Mouse (Mus musculus) liver, embryonic 11.5 days (tissue): ENCODE measurements around the gene Crim1. TPM values are rescaled to one million over a fixed set of nuclear protein-coding genes. Genes with fewer than 3 reads are reported as not detected.

ENCODE experiments used
- ATAC-seq: fragments of 200-750 bp; cut with Nextera tagmentation; replicated peaks from 2 replicates; pipeline ENCODE4 v1.8.0; 2017; ENCODE audit warnings: moderate number of reproducible peaks, mild to moderate bottlenecking, moderate TSS enrichment, moderate library complexity; ENCODE audit not compliant: low FRiP score
- DNase-seq: peaks from one replicate; pipeline ENCODE4 v3.0.0-alpha.2; 2017; ENCODE audit warnings: low spot score
- H3K27ac ChIP-seq: fragments of 300-500 bp; sonication (generic); 2 replicates; pipeline ENCODE4 v1.5.1; 2014; ENCODE audit warnings: mild to moderate bottlenecking, low read depth, low read length, control low read depth
- H3K27me3 ChIP-seq: fragments of 300-500 bp; sonication (generic); replicated peaks from 2 replicates; pipeline ENCODE4 v1.6.1; 2014; ENCODE audit warnings: low read length, mixed read lengths; ENCODE audit not compliant: control insufficient read depth, insufficient read depth
- H3K36me3 ChIP-seq: fragments of 300-500 bp; sonication (generic); 2 replicates; pipeline ENCODE4 v1.6.1; 2014; ENCODE audit warnings: mild to moderate bottlenecking, low read length, moderate library complexity, mixed read lengths; ENCODE audit not compliant: control insufficient read depth, insufficient read depth
- H3K4me1 ChIP-seq: fragments of 300-500 bp; sonication (generic); replicated peaks from 2 replicates; pipeline ENCODE4 v1.6.1; 2014; ENCODE audit warnings: low read length, mixed read lengths; ENCODE audit not compliant: control insufficient read depth, insufficient read depth
- H3K4me2 ChIP-seq: fragments of 300-500 bp; sonication (generic); 2 replicates; pipeline ENCODE4 v1.6.1; 2014; ENCODE audit warnings: mild to moderate bottlenecking, control low read depth, moderate library complexity
- H3K4me3 ChIP-seq: fragments of 300-500 bp; sonication (generic); 2 replicates; pipeline ENCODE4 v1.5.1; 2014; ENCODE audit warnings: low read depth, low read length, control low read depth
- H3K9ac ChIP-seq: fragments of 300-500 bp; sonication (generic); 2 replicates; pipeline ENCODE4 v1.6.1; 2014; ENCODE audit warnings: low read depth, low read length, control low read depth
- H3K9me3 ChIP-seq: fragments of 300-500 bp; sonication (generic); 2 replicates; pipeline ENCODE4 v1.6.1; 2016; ENCODE audit warnings: low read length, inconsistent platforms, mixed read lengths; ENCODE audit not compliant: control insufficient read depth
- WGBS: fragments of 180-500 bp; shearing (Covaris S2); extraction: QIAGEN DNeasy Blood & Tissue Kit; methylation state at CpG from one replicate; pipeline ENCODE4 v1.1.7; 2014; 5-methylcytosine and 5-hydroxymethylcytosine counted together
- polyA plus RNA-seq: library from polyadenylated mRNA; unstranded; fragments of >200 nt; fragmentation: Nextera tagmentation; extraction: Ambion mirVana; gene quantifications from 2 replicates; pipeline ENCODE4 v1.2.1, GENCODE M21; 2014

Gene Crim1
- polyA plus RNA-seq, 1 experiment from 2014 or later = 2.7 TPM

DNA sequence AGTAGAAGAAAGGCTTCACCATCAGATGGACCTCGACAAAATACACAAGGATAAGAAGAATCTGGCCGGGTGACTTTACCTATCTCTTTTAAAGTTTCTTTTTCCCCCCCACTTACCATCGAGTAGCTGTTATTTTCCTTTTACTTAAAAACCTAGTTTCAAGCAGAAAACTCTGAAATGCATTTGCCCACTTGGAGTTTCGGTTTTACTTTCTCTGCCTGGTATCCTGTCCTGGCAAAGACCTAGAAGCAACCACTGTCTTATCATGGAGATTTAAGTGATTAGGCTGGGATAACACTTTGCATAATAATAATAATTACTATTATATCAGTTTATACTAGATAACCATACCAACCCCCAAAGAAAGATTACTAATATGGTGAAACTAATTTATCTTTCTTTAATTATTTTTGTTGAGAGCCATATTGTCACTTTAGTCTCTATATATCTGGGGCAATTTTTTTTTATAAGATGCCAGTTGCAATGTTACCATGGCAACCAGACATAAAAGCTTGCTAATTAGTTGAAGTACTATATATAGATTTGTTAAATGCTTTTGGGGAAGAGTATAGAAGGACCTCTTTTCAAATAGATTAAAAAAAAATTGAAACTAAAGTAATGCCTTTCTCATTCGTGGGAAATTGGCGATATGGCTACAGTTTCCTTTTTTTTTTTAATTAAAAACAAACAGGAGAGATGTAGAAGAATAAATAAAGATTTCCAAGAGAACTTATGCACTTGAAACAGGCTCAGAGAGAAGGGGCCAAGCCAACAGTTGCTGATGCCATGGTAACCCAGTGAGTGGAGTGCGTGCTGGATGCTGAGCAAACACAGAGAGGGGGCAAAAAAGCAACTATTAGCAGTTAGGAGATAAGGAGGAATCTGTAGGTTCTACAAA lies 74.8 kb downstream of the Crim1 start:
- H3K36me3 ChIP-seq = no peaks in the 10 kb centered on the region
- DNase-seq = no peak
- H3K9ac ChIP-seq = no peak overlapping the region
- H3K4me1 ChIP-seq = no peaks in the 10 kb centered on the region
- H3K4me3 ChIP-seq = no peak overlapping the region
- H3K4me2 ChIP-seq = no peak overlapping the region
- no peaks in the 10 kb centered on the region for H3K27me3 ChIP-seq
- 81% methylated on average over 7 of the region's 7 CpGs for WGBS
- ATAC-seq = no peak
- no peak overlapping the region for H3K27ac ChIP-seq
- no peaks in the 10 kb centered on the region for H3K9me3 ChIP-seq

DNA sequence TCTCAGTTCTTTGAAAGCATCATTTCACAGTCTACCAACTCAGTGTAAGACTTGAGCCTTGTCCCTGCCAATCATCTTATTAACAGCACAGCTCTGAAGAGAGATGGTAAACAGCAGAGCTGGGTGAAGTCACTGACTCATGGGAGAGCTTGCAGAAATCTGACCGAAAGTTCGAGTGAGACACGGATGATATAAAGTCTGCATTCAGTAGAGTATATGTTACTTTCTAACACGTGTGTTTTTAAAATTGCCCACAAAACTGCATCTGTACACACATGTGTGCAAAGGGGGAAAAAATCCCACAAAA lies 75.4 kb downstream of the Crim1 start:
- Histone ChIP-seq H3K27me3 (no peaks in the 10 kb centered on the region), H3K4me2 (no peak overlapping the region), H3K36me3 (no peaks in the 10 kb centered on the region), H3K4me1 (no peaks in the 10 kb centered on the region), H3K9me3 (no peaks in the 10 kb centered on the region), H3K9ac (no peak overlapping the region), H3K27ac (no peak overlapping the region), H3K4me3 (no peak overlapping the region)
- no peak for ATAC-seq
- DNase-seq = no peak
- WGBS = 79% methylated on average over 4 of the region's 4 CpGs

DNA sequence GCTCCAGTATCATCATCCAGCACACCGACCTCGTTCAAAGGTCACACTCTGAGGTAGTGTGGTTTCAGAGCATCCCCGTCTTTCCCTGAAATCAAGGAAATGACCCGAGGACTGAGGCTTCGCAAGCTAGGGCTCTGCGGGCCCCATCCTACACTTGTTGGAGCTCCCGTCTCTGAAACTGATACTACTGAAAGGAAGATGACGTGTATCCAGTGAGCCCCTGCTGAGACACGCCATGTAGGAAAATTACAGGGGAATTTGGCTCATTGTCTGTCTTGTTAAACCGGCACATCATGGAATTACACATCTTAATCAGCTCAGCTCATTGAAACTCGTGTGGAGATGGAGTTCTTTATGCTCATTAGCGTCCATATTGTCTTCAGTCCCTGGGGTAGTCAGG lies 79.1 kb downstream of the Crim1 start:
- Histone ChIP-seq H3K9me3 (no peaks in the 10 kb centered on the region), H3K27ac (no peak overlapping the region), H3K9ac (no peak overlapping the region), H3K4me1 (no peaks in the 10 kb centered on the region), H3K4me2 (no peak overlapping the region), H3K27me3 (no peaks in the 10 kb centered on the region), H3K4me3 (no peak overlapping the region), H3K36me3 (no peaks in the 10 kb centered on the region)
- WGBS = 84% methylated on average over 12 of the region's 12 CpGs
- DNase-seq (no peak), ATAC-seq (no peak)

DNA sequence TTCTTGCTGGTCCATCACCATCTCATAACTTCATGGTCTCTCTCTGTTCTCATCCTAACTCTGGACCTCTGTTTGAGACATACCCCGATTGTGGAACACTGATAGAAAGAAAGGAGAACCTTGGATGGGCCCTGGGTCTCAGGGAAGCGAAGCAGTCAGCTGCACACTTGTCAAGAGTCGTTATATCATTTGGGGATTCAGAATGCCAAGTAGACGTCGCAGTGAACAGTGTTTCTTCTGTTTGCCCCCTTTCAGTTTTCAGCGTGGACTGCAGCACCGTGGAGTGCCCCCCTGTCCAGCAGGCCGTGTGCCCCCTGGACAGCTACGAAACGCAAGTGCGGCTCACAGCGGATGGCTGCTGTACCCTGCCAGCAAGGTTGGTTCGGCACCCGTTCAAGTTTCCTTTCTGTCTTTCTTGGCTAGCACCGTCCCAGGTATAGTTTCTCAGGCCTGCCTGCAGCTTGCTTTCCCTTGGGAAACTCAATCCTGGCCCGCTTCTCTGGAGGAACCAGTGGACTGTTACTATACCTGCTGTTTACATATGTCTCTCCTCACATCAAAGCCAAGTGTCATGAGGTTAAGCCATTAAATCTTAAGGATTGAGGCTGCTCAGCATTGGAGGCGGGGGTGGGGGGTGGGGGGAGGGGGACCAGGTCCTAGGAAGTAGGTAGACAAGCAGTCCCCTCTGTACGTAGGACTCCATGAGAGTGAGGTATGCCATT lies 81.1 kb downstream of the Crim1 start:
- no peak for ATAC-seq
- Histone ChIP-seq H3K27me3 (no peaks in the 10 kb centered on the region), H3K9ac (no peak overlapping the region), H3K27ac (no peak overlapping the region), H3K9me3 (no peaks in the 10 kb centered on the region), H3K4me2 (no peak overlapping the region), H3K4me3 (no peak overlapping the region), H3K36me3 (no peaks in the 10 kb centered on the region), H3K4me1 (no peaks in the 10 kb centered on the region)
- WGBS = 87% methylated on average over 18 of the region's 18 CpGs
- no peak for DNase-seq

DNA sequence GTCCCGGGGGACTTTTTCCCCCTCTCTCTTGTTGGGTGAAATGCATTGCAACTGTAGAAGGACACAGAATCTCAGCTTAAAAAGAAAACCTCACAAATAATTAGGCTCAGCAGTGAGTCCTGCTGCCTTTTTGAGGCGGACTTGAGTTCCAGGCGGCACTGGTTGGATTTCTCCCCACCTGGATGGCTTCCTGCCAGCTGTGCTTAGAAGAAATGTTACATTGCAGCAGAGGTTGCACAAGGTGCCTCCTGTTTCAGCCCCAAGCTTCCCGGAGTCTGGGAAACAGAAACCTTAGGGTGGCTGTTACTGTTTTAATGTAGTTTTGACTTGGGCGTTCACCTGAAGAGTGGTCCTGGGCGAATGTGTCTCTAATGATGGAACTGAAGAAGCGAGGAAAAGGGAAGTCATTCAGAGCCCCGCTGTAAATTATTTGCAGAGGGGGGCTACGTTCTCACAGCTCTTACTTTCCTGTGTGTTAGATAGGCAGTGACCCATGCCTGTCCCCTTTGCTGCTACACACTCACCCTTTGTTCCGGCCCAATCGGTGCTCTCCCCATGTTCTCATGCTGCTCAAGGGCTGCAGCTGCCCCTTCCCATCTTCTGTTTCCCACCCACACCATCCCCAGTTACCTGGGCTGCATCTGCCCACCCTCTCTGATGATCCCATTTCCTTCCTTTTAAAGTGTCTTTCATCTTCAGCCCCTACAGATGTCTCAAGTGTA lies 83.4 kb downstream of the Crim1 start:
- H3K36me3 ChIP-seq = no peaks in the 10 kb centered on the region
- no peak for ATAC-seq
- H3K27ac ChIP-seq = no peak overlapping the region
- H3K4me2 ChIP-seq = no peak overlapping the region
- DNase-seq = no peak
- no peaks in the 10 kb centered on the region for H3K27me3 ChIP-seq
- no peaks in the 10 kb centered on the region for H3K9me3 ChIP-seq
- 83% methylated on average over 11 of the region's 11 CpGs for WGBS
- no peak overlapping the region for H3K4me3 ChIP-seq
- no peaks in the 10 kb centered on the region for H3K4me1 ChIP-seq
- no peak overlapping the region for H3K9ac ChIP-seq

DNA sequence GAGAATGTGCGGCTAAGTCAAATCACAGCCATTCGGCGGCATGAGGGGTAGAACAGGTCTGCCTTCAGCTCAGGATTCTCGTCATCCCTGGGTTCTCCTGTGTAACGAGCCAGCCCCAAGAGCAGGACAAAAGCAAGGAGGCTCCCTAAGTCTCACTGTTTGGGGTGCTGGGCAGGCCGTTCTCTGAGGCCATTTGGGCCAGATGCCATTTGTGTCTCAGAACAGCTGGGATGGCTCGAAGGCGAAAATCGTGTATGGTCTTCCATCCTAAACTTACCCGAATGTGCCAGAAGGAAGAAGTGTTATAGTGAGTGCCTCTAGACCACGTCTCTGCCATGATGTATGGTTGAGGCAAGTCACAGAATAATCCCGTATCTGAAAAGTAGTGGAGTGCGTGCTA lies 86.0 kb downstream of the Crim1 start:
- Histone ChIP-seq H3K4me1 (peaks cover 15% of the 10 kb centered on the region), H3K9ac (no peak overlapping the region), H3K4me3 (no peak overlapping the region), H3K9me3 (no peaks in the 10 kb centered on the region), H3K27me3 (no peaks in the 10 kb centered on the region), H3K4me2 (no peak overlapping the region), H3K36me3 (no peaks in the 10 kb centered on the region), H3K27ac (no peak overlapping the region)
- DNase-seq (no peak), ATAC-seq (no peak)
- WGBS = 91% methylated on average over 13 of the region's 13 CpGs

DNA sequence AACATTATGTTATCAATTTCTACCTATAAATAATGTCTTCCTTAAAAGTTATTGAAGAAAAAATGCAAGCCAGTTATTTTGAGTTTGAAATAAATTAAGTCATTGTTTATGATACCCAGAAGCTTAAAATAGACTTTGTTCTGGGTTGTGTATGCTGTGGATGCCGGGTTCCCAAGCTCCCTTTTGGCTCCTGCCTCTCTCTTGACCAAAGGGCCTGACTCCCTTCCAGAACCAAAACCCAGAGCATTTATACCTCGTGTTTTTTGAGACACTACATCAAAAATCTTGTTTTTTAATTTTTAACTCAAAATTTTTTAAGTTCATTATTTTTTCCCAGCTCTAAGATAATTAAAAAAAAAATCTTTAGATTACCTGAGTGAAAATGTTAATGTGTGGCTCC lies 87.3 kb downstream of the Crim1 start:
- Histone ChIP-seq H3K27me3 (no peaks in the 10 kb centered on the region), H3K9ac (no peak overlapping the region), H3K4me1 (peaks cover 15% of the 10 kb centered on the region), H3K9me3 (no peaks in the 10 kb centered on the region), H3K4me2 (no peak overlapping the region), H3K27ac (no peak overlapping the region), H3K36me3 (no peaks in the 10 kb centered on the region), H3K4me3 (no peak overlapping the region)
- WGBS = 73% methylated on average over 2 of the region's 2 CpGs
- DNase-seq = no peak
- no peak for ATAC-seq

DNA sequence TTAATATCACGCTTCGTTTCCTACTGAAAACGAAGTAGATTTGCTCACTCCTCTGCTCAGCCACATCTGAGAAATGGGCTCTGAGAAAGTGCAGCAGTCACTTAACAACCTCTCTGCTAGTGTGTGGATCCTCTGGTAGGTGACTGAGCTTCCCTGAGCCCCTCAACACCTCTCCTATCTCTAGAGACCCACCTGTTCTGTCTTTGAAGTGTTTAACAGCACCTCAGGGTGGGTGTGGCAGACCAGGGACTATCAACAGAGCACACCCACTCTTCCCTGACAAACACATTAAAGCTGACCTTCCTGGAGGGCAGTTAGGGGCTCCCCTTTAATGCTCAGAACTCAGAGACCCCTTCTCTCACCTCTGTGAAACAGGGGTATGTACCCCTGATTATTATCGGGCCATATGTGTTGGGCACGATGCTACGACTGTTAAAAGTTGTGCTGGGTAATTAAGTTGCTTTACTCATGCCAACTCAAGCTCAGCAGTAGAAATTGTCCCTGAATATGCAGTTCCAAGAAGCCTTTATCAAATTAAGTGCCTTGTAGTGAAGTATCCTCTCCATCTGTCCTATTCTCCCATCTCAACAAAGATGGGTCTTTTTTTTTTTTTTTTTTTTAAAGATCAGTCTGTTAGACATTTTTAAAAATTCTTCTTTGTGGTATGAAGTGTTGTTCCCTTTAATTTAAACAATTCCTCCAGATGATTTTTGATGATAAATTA lies 90.3 kb downstream of the Crim1 start:
- no peaks in the 10 kb centered on the region for H3K36me3 ChIP-seq
- no peaks in the 10 kb centered on the region for H3K9me3 ChIP-seq
- no peak for DNase-seq
- WGBS = 83% methylated on average over 6 of the region's 6 CpGs
- peaks cover 25% of the 10 kb centered on the region for H3K4me1 ChIP-seq
- H3K27ac ChIP-seq = peak overlapping the region; percentile 64
- ATAC-seq = peak; percentile 90
- peak overlapping the region; percentile 46 for H3K4me2 ChIP-seq
- no peak overlapping the region for H3K9ac ChIP-seq
- no peaks in the 10 kb centered on the region for H3K27me3 ChIP-seq
- H3K4me3 ChIP-seq = no peak overlapping the region
